Mouse (Mus musculus) CH12.LX (cell line): ENCODE measurements around the gene Celf2.

Source experiments
- CHD2 ChIP-seq: IDR thresholded peaks from 2 replicates; pipeline ENCODE4 v1.6.1; 2011; ENCODE audit warnings: low read length, improper control_type of control experiment
- CTCF ChIP-seq, 2 experiments: IDR thresholded peaks in 1 of 2; conservative IDR thresholded peaks in 1 of 2; 2 replicates each; pipeline ENCODE4 v1.5.1; 2011 to 2012; ENCODE audit warnings: low read depth in 2 of 2, low read length in 2 of 2, improper control_type of control experiment in 1 of 2, inconsistent platforms in 1 of 2, mild to moderate bottlenecking in 1 of 2, moderate library complexity in 1 of 2
- EP300 ChIP-seq: IDR thresholded peaks from 2 replicates; pipeline ENCODE4 v1.6.1; 2011; ENCODE audit warnings: low read length, improper control_type of control experiment
- GABPA ChIP-seq: IDR thresholded peaks from 2 replicates; pipeline ENCODE4 v1.6.1; 2012; ENCODE audit warnings: low read depth, low read length, improper control_type of control experiment, inconsistent platforms; ENCODE audit not compliant: insufficient replicate concordance
- JUND ChIP-seq: conservative IDR thresholded peaks from 2 replicates; pipeline ENCODE4 v1.6.1; 2011; ENCODE audit warnings: low read depth, low read length, improper control_type of control experiment
- MAFK ChIP-seq: IDR thresholded peaks from 2 replicates; pipeline ENCODE4 v1.6.1; 2011; ENCODE audit warnings: low read length, improper control_type of control experiment; ENCODE audit not compliant: insufficient replicate concordance
- MAX ChIP-seq: IDR thresholded peaks from 2 replicates; pipeline ENCODE4 v1.6.1; 2011; ENCODE audit warnings: low read length, improper control_type of control experiment
- MXI1 ChIP-seq: IDR thresholded peaks from 2 replicates; pipeline ENCODE4 v1.6.1; 2011; ENCODE audit warnings: mild to moderate bottlenecking, low read depth, low read length, improper control_type of control experiment
- POLR2A ChIP-seq: IDR thresholded peaks from 2 replicates; pipeline ENCODE4 v1.6.1; 2011; ENCODE audit warnings: low read depth, mild to moderate bottlenecking, improper control_type of control experiment, low read length
- SMC3 ChIP-seq: IDR thresholded peaks from 2 replicates; pipeline ENCODE4 v1.6.1; 2011; ENCODE audit warnings: low read depth, low read length, improper control_type of control experiment
- UBTF ChIP-seq: IDR thresholded peaks from 2 replicates; pipeline ENCODE4 v1.6.1; 2012; ENCODE audit warnings: low read depth, mild to moderate bottlenecking, inconsistent platforms, low read length, improper control_type of control experiment, moderate library complexity
- USF1 ChIP-seq: IDR thresholded peaks from 2 replicates; pipeline ENCODE4 v1.6.1; 2014; ENCODE audit warnings: low read depth, mild to moderate bottlenecking, inconsistent platforms, low read length, improper control_type of control experiment
- ZC3H11A ChIP-seq: IDR thresholded peaks from 2 replicates; pipeline ENCODE4 v1.6.1; 2012; ENCODE audit warnings: low read depth, mild to moderate bottlenecking, inconsistent platforms, low read length, improper control_type of control experiment
- ZMIZ1 ChIP-seq: IDR thresholded peaks from 2 replicates; pipeline ENCODE4 v1.6.1; 2012; ENCODE audit warnings: low read depth, mild to moderate bottlenecking, inconsistent platforms, low read length, improper control_type of control experiment

GRCm38 (mm10) chr2:7241523-7241941 lies 267.8 kb downstream of the Celf2 start:
- TF ChIP-seq USF1, result no peak
- TF ChIP-seq EP300, result no peak
- no peak for TF ChIP-seq CTCF (conservative IDR thresholded peaks at IDR 0.05 in 1 of 2, IDR thresholded peaks at IDR 0.05 in 1 of 2; ENCODE audit: low read depth in 2 of 2, low read length in 2 of 2)
- TF ChIP-seq GABPA, result no peak
- no peak for TF ChIP-seq ZC3H11A
- no peak for TF ChIP-seq CHD2
- TF ChIP-seq JUND, result no peak
- TF ChIP-seq MXI1, result no peak
- TF ChIP-seq POLR2A, result no peak
- TF ChIP-seq ZMIZ1, result no peak
- TF ChIP-seq MAFK, result no peak
- no peak for TF ChIP-seq UBTF
- no peak for TF ChIP-seq MAX
- TF ChIP-seq SMC3, result no peak
